Mouse (Mus musculus): Measurements from ENCODE around the gene Id1. TPM values are rescaled to one million over a fixed set of nuclear protein-coding genes. Genes with fewer than 3 reads are reported as not detected.

Id1 gene
- 1.1 TPM for polyA plus RNA-seq (2017; shearing (Covaris generic))

DNA sequence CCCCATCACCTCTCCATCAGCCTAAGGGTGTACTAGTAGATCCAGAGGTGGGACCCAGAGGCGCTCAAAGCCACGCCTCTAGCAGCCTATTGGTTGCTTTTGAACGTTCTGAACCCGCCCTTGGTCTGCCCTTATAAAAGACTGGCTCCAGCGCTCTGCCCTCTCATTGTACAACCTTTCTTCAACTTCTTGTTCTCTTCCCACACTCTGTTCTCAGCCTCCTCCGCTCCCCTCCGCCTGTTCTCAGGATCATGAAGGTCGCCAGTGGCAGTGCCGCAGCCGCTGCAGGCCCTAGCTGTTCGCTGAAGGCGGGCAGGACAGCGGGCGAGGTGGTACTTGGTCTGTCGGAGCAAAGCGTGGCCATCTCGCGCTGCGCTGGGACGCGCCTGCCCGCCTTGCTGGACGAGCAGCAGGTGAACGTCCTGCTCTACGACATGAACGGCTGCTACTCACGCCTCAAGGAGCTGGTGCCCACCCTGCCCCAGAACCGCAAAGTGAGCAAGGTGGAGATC lies at the start of gene Id1:
Gene Id1, plus strand, starts transcription at position 162 of the 512 bp plus-strand sequence.

DNA sequence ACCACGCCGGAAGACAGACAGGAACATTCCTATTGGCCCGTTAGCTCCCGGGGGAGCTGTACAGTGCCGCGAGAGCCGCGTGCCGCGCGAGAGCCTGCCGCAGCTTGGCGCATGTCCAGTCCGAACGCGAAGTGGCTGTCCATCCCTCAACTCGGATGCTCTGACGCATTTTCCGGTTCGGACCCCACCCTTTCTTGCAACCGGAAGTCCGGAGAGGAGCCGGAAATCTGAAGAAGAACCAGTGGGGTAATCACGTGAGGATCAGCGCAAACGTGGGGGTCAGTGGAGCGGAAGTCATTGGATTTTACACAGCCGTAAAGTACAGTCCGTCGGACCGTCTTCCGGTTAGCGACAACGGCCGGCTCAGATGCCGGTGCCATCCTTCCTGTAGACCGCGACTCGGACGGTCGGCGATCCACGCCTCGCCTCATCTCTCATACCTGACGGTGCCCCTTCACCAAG lies 49.2 kb upstream of the Id1 start, which contains the start of gene Mcts2:
Gene Mcts2, plus strand, starts transcription at position 230 of the 462 bp plus-strand sequence.

DNA sequence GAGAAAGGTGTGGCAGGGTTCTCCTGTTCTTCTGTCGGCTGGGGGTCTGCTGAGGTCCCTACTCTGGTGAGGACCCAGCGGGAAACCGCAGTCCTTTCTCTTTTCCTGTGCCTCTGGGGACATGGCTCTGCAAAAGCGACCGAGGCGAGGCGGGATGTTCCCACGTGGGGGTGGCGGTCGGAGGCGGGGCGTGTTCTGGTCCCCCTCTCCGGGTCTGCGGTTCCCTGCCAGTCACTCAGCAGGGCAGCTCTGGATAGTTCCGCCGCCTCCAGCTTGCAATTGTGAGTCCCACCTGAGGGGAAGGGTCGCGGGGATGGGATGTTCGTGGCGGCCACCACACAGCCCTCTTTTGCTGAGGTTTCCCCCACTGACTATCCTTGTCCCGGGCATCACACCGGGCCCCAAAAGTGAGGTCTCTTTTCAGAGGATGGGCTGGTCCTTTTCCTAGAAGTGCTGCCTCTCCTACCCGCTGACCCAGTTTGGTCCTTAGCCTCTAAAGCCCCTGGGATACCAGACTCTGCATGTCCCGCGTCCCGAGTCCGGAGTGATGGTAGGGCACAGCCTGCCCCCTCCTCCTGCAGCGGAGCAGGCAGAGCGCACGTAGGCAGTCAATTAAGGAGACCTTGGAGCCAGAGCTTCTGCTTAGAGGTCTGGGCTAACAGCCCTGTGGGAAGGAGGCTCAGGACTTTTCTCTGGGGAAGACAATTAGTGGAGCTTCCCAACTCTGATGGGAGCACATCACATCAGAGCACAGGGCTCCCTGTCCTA lies 18.1 kb downstream of the Id1 start, which contains the start of gene Cox4i2:
Gene Cox4i2, plus strand, starts transcription at position 230 of the 768 bp plus-strand sequence.

Other genes with a start within 250 kb of the Id1 start
- gene Defb22, start 246.1 kb upstream of the Id1 start, polyA plus RNA-seq (2017; shearing (Covaris generic)) = not detected
- gene Defb26, start 224.6 kb upstream of the Id1 start, polyA plus RNA-seq (2017; shearing (Covaris generic)) = not detected
- not detected for gene Defb28, start 218.0 kb upstream of the Id1 start, polyA plus RNA-seq (2017; shearing (Covaris generic))
- gene Defb29, start 196.2 kb upstream of the Id1 start, polyA plus RNA-seq (2017; shearing (Covaris generic)) = not detected
- not detected for gene Gm17416, start 166.9 kb upstream of the Id1 start, polyA plus RNA-seq (2017; shearing (Covaris generic))
- not detected for gene Defb21, start 163.5 kb upstream of the Id1 start, polyA plus RNA-seq (2017; shearing (Covaris generic))
- not detected for gene Defb19, start 155.9 kb upstream of the Id1 start, polyA plus RNA-seq (2017; shearing (Covaris generic))
- not detected for gene Defb45, start 136.9 kb upstream of the Id1 start, polyA plus RNA-seq (2017; shearing (Covaris generic))
- gene Defb36, start 131.9 kb upstream of the Id1 start, polyA plus RNA-seq (2017; shearing (Covaris generic)) = not detected
- gene Defb25, start 113.2 kb upstream of the Id1 start, polyA plus RNA-seq (2017; shearing (Covaris generic)) = not detected
- gene Rem1, start 109.3 kb upstream of the Id1 start, polyA plus RNA-seq (2017; shearing (Covaris generic)) = not detected
- 169 TPM for gene H13, start 66.8 kb upstream of the Id1 start, polyA plus RNA-seq (2017; shearing (Covaris generic))
- 4.3 TPM for gene Mcts2, start 49.2 kb upstream of the Id1 start, polyA plus RNA-seq (2017; shearing (Covaris generic))
- not detected for gene Cox4i2, start 17.9 kb downstream of the Id1 start, polyA plus RNA-seq (2017; shearing (Covaris generic))
- 68.9 TPM for gene Bcl2l1, start 95.5 kb downstream of the Id1 start, polyA plus RNA-seq (2017; shearing (Covaris generic))
- gene Tpx2, start 111.7 kb downstream of the Id1 start, polyA plus RNA-seq (2017; shearing (Covaris generic)) = 0.49 TPM
- not detected for gene Mylk2, start 175.1 kb downstream of the Id1 start, polyA plus RNA-seq (2017; shearing (Covaris generic))
- gene Foxs1, start 197.0 kb downstream of the Id1 start, polyA plus RNA-seq (2017; shearing (Covaris generic)) = not detected
- not detected for gene Dusp15, start 215.4 kb downstream of the Id1 start, polyA plus RNA-seq (2017; shearing (Covaris generic))
- not detected for gene Ttll9, start 226.2 kb downstream of the Id1 start, polyA plus RNA-seq (2017; shearing (Covaris generic))

Data from effector memory CD4-positive, alpha-beta T cell, adult 5 months (primary cell).